Mouse (Mus musculus) right cerebral cortex, postnatal 14 days (tissue): ENCODE results near the gene Kmt2d.
"Not testable (repeated sequence)": the region's sequence is repeated elsewhere in the genome, so short reads cannot be mapped to it uniquely, and the experiment has no call there.

Experiments used
- DNase-seq: peaks from one replicate; pipeline ENCODE4 v3.0.0; 2022

Kmt2d gene

GRCm38 (mm10) chr15:98827611-98828011 lies 43.4 kb downstream of the Kmt2d start:
- no peak for DNase-seq

- DNase-seq: no peak
Measured at GRCm38 (mm10) chr15:98823434-98823833, 47.6 kb downstream of the Kmt2d start.

DNA sequence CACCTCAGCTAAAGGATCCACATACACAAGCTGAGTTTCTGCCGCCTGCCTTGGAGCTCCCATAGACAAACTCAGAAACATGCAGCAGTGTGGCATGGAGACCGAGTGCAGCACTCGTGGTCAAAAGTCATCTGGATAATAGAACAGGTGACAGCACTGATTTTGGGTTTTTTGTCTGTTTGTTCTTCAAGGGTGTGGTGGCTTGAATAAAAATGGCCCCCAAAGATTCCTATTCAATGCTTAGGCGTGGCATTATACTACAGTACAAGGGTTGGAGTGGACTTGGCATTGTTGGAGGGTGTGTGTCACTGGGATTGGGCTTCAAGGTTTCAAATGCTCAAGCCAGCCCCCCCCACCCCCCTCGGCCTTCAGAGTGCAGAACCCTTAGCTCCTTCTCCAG lies 48.9 kb downstream of the Kmt2d start:
- no peak for DNase-seq

DNA sequence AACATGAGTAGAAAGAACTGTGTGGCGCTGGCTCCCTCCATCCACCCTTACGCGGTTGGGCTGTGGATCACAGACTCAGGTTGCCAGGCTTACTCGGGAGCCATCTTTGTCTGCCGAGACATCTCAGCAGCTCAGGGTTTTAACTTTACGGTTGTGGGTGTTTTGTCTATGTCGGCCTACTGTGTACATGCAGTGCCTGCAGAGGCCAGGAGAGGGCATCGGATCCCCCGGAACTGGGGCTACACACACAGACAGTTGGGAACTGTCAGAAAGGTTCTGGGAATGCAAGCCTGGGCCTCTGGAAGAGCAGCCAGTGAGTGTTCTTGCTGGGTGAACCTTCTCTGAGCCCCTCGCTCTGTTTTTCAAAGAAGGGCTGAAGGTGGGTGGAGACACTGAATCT lies 49.6 kb downstream of the Kmt2d start:
- DNase-seq: no peak

DNA sequence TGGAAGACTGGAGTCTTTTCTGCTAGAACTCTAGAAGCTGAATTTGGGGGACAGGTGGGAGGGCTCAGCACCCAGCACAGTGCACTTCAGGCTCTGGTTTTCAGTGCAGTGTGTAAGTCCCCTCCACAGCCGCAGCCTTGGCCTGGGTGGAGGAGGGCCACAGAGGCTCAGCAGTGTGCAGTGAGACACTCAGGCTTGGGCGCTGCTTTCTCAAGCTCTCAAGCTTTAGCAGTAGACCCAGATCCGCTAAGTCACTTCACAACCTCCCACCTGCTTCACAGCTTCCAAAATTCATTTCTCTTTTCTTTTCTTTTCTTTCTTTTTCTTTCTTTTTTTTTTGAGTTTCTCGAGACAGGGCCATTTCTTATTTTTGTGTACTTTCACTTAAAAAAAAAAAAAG lies 50.1 kb downstream of the Kmt2d start:
- DNase-seq: no peak

DNA sequence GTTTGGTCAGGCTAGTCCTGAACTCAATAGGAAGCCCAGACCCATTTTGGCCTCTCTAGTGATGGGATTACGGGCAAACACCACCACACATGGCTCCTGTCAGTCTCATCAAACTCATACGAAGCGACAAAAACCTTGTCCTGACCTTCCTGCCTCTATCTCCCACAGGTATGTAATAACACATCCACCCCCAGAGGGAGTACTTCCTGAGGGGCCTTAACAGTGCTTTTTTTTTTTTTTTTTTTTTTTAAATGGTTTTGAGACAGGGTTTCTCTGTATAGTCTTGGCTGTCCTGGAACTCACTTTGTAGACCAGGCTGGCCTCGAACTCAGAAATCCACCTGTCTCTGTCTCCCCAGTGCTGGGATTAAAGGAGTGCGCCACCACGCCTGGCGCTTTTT lies 52.8 kb downstream of the Kmt2d start:
- DNase-seq: no peak

- DNase-seq: peak; percentile 66
Measured at GRCm38 (mm10) chr15:98812741-98813424, 58.1 kb downstream of the Kmt2d start.

GRCm38 (mm10) chr15:98810212-98810611 lies 60.8 kb downstream of the Kmt2d start:
- DNase-seq: not testable (repeated sequence)

DNA sequence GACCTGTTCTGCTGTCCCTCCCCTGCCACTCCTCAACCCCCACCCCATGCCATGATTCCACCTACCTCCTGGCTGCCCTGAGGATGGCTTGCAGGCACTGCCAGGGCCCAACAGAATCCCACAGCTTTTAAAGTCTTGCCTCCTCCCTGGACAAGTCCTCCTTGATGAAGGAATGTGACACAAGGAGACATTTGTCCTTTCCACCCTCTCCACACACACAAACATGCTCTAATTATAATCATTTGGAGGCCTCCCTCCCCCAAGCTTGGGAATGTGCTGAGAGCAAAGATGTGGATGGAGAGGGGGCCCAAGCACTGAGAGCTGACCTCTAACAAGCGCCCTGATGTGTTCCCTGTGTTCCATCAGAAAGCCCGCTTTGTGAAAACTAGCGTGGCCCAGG lies 61.6 kb downstream of the Kmt2d start, which contains the start of gene Ddn:
Gene Ddn, minus strand, starts transcription at position 101 of the 400 bp plus-strand sequence.
- no peak for DNase-seq

GRCm38 (mm10) chr15:98808651-98809134 lies 62.3 kb downstream of the Kmt2d start:
- DNase-seq: peak; percentile 74

DNA sequence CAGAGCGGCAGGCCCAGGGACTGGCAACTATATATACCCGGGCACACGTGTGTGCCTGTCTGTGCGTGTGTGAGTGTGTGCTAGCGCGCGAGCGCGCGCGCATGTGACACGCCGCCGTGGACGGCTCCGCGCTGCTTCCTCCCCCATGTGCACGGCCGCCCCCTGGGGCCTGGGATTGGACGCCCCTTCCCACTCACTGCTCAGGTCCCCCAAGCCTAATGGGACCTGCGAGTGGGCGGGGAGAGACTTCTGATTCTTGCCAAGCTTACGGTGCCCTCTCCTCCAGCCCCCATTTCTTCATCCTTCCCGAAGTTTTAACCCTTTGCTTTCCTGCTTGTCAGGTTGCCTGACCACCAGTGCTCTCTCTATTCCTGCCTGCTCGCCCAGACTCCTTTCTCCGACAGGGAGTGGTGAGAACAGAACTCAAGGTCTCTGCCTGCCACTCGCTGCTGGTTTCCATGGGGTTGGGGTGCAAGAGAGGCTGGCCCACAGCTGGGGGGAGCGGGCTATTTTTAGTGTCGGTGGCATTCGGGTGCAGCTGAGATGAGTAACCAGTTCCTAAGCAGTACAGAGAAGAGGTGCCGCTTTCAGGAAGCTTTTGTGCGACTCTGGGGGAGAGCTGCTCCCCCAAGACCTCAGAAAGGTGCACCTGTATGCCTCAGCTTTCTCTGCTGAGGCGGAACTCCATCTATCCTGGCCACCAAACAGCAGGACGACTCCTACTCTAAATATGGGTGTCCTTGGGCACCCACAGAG lies 62.9 kb downstream of the Kmt2d start:
- peak; percentile 92 for DNase-seq

DNA sequence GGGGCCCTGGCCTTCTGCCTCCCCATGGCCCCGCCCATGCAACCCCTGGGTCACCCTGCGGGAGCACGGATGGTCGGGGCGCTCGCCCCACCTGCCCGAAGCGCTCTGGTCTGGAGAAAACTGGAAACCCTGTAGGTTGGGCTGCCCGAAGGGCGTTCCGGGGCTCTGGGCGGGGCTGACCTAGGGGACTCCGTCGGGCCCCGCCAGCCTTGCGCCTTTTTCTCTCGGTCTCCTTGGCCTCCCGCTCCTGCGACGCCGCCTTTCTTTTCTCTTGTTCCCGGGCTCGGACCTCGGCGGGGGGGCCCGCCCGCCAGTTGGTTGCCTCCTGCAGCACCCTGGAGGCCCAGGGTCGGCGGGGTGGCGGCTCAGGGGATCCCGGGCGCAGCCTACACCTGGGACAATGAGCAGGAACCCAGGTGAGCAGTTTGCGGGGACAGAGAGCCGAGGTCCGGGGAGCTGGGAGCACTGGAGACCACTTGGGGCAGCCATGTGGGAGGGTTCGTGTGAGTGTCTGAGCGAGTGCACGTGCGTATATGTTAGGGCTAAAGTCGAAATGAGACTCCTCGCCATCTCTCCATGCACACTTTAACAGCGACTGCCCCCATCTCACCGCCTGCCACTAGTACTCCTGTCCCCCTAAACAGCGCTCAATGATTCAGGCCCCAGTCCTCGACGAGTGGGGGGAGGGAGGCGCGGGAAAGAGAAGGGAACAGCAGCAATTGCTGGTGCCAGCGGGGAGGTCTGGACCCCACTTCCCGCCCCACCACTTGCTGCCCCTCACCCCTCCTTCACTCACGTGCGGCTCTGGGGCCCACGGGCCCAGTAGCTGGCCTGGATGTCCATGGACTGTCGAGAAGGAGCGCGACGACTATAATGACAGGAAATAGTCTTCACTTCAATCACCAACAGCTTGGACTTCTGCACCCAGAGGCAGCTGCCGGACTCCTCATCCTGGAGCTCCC lies 63.9 kb downstream of the Kmt2d start:
- no peak for DNase-seq

DNA sequence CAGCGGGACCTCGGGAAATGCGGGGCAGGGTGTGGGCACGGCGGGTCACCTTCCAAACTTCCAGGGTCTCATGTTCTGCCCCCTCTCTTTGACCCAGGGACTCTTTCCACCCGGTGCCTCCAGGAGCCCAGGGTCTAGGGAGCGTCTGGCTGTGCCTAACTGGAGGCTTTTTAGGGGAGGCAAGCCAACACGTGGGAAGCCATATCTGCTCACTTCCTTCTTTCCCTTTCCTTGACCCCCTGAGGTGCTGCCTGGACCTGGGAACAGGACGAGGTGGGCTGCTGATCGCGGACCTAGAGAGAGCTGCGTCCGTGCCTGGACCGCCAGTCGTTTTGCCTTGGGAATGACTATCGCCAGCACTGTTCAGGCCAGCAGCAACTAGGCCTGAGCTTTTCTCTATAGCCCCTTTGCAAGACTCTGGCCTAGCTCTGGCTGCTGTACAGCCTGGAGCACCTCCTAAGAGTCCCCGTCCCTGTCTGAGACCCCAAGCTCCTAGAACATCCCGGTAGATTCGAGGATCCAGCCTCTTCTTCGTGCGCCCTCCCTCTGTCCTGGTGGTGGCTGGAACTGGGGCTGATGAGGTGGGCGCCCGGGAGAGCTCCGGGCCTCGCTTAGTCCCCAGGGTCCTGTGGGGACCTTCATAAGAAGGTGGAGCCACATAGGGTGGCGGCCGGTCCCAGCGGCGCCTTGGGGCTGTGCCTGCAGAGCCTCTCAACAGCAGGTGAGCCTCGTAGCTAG lies 64.8 kb downstream of the Kmt2d start:
- no peak for DNase-seq

- peak; percentile 82 for DNase-seq
Measured at GRCm38 (mm10) chr15:98805324-98806040, 65.5 kb downstream of the Kmt2d start.

DNA sequence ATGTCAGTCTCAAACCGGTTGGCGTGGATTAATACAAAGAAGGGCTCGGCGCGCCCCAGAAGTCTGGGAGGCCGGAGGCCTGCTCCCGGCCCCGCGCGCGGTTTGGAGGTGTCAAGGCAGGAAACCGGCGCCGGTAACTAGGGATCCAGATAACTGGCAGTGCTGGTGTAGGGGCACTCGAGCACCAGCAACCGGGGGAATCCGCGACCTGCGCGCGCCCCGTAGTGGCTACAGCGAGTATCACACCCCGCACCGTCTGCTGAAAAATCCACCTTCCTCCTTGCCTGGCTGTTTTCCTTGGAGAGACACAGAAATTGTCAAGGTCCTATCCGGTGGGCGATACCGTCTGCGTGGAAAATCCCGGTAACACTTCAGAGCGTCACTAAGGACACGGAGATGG lies 67.0 kb downstream of the Kmt2d start:
- DNase-seq: peak; percentile 89

- DNase-seq: no peak
Measured at GRCm38 (mm10) chr15:98802926-98803325, 68.1 kb downstream of the Kmt2d start.

- DNase-seq: peak; percentile 79
Measured at GRCm38 (mm10) chr15:98799396-98799795, 71.6 kb downstream of the Kmt2d start.

DNA sequence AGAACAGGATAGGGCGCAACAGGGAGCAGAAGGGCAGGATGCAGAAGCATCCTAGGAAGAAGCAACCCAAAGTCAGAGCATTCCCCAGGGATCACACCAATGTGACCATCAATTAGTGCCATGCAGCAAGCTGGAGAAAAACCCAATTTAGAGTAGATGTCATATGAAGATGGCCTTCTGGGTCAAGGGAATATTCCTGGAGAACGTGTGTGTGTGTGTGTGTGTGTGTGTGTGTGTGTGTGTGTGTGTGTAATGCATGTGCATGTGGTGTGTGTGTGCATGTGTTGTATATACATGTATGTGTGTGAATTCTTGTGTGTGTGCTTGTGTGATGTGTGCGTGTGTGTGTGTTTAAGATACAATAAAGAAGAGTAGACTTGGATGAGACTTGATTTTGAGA lies 72.1 kb downstream of the Kmt2d start:
- DNase-seq: no peak

DNA sequence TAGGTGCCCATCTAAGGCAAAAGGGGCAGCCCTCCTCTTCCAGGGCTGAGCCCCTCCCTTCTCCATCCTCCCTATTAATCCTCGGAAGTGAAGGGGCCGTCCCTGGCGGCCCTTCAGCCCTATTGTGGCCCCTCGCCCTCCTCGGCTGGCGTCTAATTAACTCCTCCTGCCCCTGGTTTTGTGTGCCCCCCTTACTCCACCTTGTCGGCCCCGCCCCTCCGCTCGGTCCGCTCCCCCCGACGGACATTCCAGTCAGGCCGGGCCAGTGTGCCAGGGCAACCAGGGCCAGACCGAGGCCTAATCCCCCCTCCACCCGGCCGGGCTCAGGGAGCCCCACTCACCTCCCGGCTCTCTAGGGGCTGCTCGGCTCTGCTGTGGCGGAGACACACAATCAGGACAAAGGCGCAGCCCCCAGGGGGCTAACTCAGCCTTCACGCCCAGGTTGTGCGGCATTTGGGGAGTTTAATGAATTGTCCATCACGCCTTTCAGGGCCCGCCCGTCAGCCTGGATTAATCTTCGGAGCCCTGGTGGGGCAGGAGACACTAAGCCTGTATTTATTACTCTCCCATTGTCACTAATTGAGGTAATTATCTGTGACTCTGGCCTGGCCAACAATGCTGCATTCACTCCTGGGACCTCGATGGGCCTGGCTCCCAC lies 73.0 kb downstream of the Kmt2d start:
- DNase-seq: no peak

DNA sequence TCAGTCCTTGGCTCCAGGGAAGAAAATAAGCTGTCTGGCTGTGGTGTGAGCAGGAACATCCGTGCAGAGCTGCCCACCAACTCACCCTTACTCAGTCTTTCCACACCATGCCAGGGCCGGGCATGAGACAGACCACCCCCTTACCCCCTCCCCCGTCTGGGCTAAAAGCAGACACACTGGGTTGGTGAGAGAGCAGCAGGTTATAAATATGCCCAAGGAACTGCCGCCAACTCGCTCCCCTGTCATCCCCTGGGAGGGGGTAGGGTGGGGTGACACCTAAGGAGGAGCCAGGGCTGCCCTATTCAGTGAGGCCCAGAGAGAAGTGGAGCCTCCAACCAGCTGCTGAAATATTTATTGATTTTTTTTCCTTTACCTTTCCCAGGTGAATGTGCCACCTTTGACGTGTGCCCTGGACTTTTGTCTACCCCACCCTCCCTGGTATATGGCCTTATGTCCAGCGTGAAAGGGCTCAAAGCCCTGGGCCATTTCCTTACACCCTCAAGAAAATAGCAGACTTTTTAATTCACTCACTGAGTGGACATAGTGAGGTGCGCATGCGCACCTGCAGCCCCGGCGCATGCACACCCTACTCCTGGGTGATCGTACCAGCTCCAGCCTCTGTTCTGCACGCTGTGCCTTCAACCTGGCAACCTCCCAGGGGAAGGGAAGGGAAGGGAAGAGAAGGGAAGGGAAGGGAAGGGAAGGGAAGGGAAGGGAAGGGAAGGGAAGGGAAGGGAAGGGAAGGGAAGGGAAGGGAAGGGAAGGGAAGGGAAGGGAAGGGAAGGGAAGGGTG lies 74.0 kb downstream of the Kmt2d start:
- DNase-seq: no peak
